Mouse (Mus musculus) frontal cortex, adult (tissue): Measurements from ENCODE around the gene Ppm1l.
"Not testable (repeated sequence)": the region's sequence is repeated elsewhere in the genome, so short reads cannot be mapped to it uniquely, and the experiment has no call there.

Experiments
- ATAC-seq: cut with Nextera tagmentation; 2 replicates; pipeline ENCODE4 v1.9.2; 2017; ENCODE audit warnings: mild to moderate bottlenecking, moderate library complexity, mixed read lengths; ENCODE audit not compliant: low TSS enrichment

The Ppm1l gene

DNA sequence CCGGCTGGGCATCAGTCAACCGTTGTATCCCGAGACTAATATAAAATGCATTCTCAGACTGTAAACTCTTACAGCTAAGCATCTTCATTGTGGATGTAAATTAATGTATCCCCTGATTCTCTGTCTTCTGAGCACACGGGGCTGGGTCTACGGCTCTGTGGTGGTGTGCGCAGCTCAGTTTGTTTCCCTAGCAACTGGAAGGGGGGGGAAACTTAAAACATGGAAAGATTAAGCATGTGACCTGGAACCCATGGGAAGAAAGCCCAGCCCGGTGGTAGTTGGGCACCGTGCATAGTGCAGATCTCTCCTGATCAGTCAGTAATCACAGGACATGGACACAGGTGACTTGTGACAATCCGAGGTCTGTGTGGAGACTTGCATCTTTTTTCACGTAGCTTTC is 218.8 kb downstream of the Ppm1l start:
- ATAC-seq, result no peak

DNA sequence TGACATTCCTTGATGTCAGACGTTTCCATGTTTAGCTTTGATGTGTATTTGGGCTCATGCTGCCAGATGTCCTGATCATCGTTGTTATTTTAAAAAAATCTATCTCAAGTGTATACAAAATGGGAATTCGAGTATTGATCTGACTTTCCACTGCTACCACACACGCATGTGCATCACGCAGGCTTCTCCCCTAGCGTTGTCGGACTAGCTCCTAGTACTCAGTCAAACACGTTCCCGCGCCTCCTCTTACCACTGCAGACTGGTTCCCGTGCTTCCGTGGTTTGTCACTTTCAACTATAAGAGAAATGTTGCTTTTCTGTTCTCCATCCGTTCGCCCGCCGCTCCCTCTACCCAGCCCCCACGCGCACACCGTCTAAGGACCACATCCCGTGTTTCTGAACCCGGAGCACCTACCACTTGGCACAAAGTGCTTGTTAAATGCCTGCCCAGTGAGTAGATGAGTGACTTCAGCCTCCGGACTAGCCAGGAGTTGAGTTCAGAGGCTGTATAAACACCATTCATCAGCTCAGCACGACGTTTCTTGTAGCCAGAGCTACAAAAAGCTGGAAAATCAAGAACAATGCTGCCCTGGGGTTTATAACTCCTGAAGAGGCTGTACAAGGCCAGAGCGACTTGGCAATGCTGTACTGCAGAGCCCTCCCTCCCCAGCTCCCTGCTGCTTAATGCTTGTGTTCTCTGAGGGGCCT is 219.4 kb downstream of the Ppm1l start:
- peak; percentile 29; the same call in 1 of the 2 replicates for ATAC-seq

DNA sequence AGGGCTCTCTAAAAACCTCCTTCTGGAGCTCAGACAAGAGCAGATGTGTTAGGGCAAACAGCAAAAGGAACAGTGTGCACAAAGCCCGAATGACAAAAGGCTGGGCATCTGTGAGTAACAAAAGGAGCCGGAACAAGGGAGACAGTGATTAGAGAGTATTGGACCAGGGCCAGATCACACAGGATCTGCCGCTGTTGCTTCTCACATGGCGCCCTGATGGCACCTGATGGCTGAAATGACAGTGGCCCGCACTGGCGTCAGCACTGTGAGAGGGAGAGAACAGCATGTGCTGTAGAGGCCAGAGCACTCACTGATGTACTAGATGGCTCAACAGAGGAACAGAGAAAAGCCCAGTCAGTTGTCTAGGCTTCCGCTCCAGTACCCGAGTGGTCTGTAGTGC is 226.3 kb downstream of the Ppm1l start:
- peak; percentile 69 for ATAC-seq

DNA sequence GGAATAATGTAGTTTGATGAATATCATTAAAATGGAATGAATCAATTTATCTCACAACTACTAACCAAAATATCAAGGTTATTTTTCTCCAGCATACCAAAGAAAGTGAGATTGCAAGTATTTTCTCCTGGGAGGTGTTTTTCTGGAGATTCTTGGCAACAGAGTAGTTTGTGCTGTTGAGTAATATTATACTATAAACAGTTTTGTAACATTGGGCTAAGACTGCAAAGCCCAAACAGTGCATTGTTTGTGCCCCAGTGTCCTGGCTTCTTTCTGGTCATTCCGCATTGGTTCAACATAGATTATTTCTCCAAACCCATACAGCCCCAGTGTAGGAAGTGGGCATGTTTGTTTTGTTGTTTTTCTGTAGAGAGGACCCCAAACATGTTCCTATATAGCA is 227.1 kb downstream of the Ppm1l start:
- ATAC-seq, result no peak

DNA sequence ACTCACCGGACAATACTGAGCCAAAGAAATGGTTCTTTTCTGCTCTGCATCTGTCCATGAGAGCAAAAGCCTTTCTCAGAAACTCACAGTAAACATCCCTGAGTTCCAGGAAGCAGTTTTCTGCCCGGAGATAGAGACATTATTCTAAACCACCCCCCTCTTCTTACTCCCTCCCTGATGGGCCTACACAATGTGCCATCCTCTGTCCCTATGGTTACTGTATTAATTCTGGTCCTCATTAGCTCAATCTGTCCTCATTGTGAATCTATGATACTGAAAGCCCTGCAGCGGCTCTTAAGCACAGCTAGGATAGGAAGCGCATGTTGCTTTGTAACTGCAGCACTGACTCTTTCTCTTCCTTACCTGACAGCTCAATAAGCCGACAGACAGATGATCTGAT is 228.4 kb downstream of the Ppm1l start:
- ATAC-seq, result peak; percentile 41

DNA sequence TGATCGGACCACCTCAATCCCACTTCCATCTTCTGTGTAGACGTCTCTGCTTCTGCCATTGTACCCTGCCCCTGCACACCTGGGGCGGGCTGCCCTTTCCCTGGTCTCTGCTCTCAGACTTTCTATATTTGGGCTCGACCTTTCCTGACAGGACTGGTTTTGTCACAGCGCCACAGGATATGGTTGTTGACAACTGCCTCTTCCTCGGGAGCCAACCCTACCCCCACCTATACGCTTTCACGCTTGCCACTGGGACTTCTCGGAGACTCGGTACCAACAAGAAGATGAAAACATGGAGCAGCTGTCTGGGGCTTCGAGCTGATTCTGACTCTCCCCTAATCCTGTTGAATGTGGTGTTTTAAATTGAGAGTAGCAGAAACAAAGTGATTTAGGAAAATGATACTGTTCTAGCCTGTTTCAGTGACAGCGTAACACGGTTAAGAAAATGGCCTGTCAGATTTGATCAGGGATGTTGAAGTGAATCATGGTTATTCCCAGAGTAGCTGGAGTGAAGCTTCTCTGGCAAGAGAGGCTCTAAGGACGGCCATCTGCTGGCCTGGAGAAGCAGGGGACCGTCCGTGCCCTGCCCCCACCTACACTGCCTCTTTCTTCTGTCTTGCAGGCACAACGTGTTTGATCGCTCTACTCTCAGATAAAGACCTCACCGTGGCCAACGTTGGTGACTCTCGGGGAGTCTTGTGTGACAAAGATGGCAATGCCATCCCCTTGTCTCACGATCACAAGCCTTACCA is 232.2 kb downstream of the Ppm1l start:
- 0 out of 2 replicates have a peak, but pooled peaks have one; percentile 12 for ATAC-seq

DNA sequence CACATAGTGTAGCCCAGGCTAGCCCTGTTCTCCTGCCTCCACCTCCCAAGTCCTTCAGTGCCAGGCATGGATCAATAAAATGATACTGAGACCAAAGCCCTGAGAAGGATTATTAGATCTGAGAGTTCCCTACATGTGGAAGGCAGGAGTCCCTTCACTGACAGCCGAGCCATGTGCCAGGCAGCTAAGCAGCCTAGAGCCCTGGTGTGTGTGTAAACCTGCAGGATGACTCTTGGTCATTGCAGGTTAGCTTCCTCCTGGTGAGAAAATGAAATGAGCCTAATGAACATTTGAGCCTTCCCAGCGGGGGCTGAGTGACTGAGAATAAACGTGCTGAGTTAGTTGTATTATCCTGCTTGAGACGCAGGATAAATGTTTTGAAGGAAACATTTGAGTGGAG is 232.9 kb downstream of the Ppm1l start:
- no peak for ATAC-seq

DNA sequence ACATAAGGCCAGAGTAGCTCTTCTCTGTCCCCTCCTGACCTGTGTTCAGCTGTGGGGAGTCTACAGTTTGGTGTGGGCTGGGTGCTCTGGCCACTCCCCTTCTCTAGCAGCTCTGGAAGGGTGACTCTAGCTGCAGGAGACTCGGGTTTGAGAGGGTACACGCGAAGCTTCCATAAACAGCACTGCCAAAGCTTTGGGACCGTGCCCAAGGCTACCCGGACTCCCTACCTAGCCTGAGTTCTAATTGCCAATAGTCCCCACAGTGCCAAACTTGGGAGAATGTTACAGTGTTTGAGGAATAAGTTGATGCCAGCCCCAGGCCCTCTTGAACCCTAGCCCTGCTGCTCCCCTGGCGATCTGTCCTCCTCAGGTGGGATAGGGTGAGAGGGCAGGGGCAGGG is 238.8 kb downstream of the Ppm1l start:
- no peak for ATAC-seq

DNA sequence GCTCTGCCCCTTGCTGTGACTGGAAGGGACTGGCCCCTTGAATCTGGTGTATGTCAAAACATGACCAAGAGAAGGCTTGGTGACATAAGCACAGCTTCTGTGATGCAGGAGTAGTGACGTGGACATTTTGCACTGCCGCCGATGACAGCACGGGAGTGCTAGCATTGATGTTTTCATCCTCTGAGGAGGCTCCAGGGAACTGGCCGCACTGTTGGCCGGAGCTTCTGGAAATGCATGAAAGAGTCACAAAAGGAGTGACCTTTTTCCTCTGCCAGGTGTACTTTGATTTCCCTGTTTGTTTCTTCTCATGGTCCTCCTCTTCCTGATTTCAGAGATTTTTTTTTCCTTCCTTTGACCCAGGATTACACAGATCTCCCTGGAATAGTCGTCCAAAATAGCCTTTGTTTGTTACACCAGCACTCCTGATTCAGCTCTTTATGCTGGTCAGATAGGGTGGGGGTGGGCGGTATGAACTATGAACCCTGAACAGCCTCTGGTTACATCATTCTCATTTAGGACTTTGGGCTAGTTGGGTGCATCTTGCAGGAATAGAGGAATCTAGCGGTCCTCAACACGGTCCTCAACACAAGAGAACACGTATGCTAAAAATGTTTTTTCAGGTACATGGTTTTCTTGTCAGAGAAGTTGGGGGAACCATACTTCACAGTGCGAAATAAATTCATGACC is 239.6 kb downstream of the Ppm1l start:
- ATAC-seq, result no peak

DNA sequence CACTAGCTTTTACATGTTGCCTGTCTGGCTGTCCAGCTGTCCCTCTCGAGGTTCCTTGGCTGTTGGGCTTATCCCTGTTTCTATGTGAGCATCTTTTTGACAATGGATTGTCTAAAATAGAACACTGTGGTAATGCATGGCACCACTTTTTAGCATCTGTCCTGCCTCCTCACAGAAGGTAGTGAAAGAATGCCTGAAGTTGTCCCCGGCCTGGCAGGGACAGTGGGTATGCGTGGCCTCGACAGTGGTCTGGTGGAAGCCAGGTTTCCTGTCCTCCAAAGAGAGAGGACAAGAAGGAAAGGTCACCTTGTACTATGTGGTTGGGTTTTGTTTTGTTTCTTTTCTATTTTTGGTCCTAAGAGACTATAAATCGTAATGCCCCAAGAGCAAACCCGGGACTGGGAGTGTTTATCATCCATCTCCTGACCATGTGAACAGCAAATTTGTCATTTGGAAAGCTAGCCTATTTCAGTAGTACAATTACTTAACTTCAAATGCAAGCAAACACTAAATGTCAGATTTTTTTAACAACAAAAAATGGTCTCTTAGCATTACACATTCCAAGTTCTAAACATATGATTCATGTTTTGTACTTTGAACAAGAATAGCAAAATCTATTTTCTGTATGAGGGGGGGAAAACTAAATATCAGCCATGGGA is 242.8 kb downstream of the Ppm1l start:
- ATAC-seq, result peak; percentile 53

DNA sequence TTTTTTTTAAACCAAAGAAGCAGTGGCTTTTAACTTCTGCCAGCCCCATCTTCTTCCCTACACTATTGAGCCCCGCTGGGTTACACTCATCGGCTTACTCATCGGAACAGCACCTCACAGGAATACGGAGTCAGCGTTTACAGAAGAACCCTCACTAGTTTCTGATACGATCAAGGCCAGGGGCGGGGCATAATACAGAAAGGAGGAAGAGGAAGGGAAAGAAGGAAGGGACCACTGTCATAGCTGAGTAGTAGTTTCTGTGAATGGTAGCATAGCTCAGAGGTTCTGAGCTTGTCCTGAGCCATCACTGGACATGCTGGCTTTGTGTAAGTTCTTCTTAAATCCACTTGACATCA is 243.3 kb downstream of the Ppm1l start:
- ATAC-seq, result peak; percentile 66

DNA sequence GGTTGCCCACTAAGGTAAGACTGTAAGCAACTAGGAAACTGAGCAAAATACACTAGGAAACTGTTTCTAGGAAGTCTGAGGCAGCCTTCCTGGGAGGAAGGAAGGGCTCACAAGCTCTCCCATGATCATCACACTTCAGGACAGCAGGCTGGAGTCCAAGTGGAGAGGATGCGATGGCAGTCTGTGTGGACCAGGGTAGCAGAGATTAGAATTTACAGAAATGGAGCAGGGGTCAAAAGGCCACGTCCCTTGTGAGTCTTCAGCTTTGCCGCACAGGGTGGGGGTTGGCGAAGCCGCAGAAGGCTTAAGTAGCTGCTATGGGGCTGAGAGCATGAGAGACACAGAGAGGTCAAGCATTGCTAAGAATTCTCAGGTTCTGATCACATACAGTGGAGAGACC is 245.0 kb downstream of the Ppm1l start:
- no peak for ATAC-seq

DNA sequence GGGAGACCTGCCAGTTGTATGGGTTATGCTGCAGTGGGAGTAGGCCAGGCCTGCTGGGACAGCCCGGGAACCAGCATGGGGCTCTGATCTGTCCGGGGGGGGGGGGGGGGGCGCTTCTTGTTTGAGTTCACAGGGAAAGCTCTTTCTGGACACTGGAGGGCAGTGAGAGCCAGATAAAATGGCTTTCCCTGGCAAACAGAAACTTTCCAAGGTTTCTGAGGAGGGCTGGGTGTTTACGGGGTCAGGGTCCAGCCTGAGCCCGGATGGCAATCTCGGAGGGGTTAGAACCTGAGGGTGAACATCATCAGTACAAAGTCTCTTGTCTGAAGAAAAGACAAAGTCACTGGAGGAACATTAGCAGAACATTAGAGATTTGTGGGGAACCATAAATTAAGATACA is 246.7 kb downstream of the Ppm1l start:
- no peak for ATAC-seq

DNA sequence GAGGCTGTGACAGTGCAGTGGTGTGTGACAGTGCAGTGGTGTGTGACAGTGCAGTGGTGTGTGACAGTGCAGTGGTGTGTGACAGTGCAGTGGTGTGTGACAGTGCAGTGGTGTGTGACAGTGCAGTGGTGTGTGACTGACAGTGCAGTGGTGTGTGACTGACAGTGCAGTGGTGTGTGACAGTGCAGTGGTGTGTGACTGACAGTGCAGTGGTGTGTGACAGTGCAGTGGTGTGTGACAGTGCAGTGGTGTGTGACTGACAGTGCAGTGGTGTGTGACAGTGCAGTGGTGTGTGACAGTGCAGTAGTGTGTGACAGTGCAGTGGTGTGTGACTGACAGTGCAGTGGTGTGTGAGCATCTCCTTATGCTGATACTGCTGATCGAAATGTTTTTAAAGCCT is 248.9 kb downstream of the Ppm1l start:
- not testable (repeated sequence) for ATAC-seq

DNA sequence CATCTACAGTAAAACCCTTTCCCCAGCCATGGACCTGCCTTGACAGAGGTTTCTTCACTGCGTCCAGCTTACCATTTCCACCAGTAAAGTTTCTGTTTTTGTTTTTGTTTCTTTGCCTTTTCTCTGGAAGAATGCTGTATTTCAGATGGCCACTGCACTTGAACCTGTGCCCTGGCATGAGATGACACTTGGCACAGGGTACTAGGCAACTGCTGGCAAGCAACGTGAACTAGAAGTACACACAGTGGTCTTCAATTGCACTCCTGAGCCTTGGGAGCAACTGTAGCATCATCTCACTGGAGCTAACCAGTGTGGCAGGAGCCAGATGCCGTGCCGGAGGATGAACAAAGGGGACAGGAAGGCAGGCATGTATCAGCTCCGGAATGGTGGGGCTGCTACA is 255.9 kb downstream of the Ppm1l start:
- no peak for ATAC-seq

DNA sequence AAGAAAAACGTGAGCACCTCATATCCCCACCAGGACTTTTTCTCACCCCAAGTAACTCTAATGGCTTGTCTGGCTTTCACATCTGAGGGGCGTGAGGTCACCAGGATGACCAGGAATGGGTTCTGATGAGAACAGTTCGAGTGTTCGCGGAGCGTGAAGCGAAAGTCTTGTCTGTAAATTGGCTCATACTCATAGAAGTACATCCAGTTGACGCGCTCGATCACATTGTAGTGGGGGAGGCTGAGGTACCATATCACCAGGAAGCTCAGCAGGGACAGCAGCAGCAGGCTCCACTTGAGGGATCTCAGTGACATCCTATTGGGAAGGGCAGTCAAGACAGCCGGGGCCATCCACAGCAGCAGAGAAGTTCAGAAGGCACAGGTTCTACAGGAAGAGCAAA is 258.9 kb downstream of the Ppm1l start:
- ATAC-seq, result no peak

DNA sequence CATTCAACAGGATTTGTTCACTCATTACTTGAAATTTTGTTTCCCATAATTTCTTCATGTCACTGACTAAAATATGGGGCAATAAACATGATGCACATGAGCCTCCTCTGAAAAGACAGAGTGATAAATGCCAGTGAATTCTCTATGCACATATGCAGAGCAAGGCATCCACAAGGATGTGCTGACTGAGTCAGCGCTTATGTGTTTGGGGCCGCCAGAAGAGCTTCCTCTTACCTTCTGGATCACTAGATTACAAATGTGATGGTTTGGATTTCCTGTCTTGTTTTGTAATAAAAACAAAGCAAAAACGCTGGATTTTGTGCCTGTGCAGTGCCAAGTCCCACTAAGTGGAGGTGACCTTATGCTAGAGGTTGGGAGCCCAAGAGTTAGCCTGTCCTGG is 260.1 kb downstream of the Ppm1l start:
- ATAC-seq, result peak; percentile 53; the same call in 1 of the 2 replicates

DNA sequence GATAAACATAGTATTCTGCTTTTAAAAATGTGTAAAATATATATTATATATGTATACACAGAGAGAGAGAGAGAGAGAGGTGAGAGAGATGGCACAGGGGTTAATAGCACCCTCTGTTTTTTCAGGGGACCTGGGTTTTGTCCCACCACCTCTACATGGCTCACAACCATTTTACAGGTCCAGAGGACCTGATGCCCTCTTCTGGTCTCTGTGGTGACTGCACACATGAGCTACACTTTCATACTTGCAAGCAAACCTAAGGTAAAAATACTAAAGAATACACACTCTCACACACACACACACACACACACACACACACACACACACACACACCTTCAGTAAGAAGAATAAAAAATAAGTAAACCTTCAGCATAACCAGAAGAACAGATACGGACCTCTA is 262.1 kb downstream of the Ppm1l start:
- no peak for ATAC-seq

DNA sequence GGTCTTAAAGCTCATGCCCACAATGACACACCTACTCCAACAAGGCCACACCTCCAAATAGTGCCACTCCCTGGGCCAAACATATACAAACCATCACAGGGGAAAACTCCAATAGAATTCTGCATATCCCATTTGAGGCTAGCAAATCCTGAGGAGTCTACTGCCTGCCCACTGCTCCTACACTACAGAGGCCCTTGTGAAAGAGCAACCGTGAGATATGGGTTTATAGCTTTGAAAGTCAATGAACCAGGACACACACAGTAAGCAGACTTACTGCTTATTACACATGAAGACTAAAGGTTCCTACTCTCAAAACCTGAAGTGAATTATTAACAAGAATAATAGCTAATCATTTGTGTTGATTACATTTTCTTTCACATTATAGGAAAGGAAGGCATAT is 267.1 kb downstream of the Ppm1l start:
- ATAC-seq, result no peak

DNA sequence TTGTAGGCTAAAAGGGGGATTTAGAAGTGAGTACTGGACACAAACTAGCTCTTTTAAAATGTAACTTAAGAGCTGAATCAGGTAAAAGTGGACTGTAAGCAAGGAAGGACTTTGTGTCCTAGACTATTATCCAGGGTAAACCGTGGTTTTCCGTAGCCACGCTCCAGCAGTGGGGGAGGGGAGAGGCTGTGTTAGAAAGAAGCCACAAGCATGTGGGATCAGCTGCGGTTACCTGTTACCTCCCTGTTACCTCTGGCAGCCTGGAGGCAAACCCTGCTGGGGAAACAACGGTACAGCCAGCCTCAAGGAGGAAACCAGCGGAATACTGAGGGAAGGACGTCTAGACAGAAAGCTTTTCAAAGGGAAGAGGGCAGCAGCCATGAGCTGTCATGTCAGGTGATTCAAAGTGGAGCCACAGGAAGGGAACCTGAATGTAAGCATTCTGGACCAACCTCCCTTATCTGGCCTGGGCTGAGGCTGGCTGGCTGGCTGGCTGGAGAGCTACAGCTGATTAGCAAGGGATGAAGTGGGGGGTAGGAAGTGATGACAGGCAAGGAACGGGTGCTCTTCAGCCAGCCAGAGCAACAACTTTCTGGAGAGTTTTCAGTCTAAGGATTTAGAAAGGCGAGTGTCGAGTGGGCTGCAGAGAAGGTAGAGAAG is 271.6 kb downstream of the Ppm1l start:
- ATAC-seq, result peak; percentile 38; the same call in 1 of the 2 replicates

DNA sequence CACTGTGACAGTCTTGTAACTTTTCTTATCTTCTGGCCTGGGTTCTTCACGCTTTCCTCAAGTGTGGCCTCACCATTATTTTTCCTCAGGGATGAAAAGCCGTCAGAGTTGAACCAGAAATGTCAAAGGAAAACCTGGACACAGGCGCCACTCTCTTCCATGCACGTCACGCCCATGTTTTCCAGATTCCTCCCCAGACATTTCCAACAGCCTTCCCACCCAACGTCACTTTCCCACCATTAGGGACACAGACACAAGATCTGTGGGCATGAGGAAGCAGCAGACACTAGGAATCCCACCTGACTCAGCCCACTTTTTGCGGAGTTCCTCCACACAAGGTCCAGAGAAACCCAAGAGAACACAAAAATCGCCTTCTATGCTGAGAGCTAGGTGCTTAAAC is 276.8 kb downstream of the Ppm1l start:
- ATAC-seq, result no peak

DNA sequence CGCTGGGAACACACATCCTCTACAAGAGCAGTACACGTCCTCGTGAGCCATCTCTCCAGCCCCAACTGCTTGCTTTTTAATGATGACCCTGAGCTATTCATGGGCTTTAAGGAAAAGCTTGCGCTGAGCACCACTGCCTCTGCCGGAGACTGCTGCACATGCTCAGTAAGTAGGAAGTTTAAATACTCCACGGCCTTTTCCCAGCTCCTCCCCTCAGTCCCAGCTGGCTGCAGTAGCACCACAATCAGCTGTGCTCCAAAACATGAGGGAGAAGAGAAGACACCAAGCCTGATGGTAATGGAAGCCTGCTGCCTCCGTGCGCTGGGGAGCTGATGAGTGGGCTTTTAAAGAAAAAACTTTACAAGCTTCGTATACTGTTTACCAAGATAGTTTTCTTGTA is 277.4 kb downstream of the Ppm1l start:
- peak; percentile 47 for ATAC-seq
